Mouse (Mus musculus) heart, embryonic 12.5 days (tissue): ENCODE results near the gene Tnfsf14. TPM values are rescaled to one million over a fixed set of nuclear protein-coding genes. Genes with fewer than 3 reads are reported as not detected.
A peak's percentile ranks its signal among the peaks of the same experiment; 100 is the strongest.

ENCODE experiments used
- ATAC-seq: fragments of 200-750 bp; cut with Nextera tagmentation; 2 replicates; pipeline ENCODE4 v1.8.0; 2017; ENCODE audit warnings: moderate TSS enrichment, moderate library complexity; ENCODE audit not compliant: insufficient number of reproducible peaks, low FRiP score
- H3K27ac ChIP-seq: fragments of 300-500 bp; sonication (generic); 2 replicates; pipeline ENCODE4 v1.5.1; 2016; ENCODE audit warnings: mild to moderate bottlenecking, moderate library complexity; ENCODE audit not compliant: poor library complexity, severe bottlenecking
- H3K27me3 ChIP-seq: fragments of 300-500 bp; sonication (generic); replicated peaks from 2 replicates; pipeline ENCODE4 v1.6.1; 2016; ENCODE audit warnings: mild to moderate bottlenecking, moderate library complexity
- H3K36me3 ChIP-seq: fragments of 300-500 bp; sonication (generic); 2 replicates; pipeline ENCODE4 v1.6.1; 2016; ENCODE audit warnings: mild to moderate bottlenecking, moderate library complexity
- H3K4me1 ChIP-seq: fragments of 300-500 bp; sonication (generic); replicated peaks from 2 replicates; pipeline ENCODE4 v1.6.1; 2016; ENCODE audit warnings: mild to moderate bottlenecking
- H3K4me2 ChIP-seq: fragments of 300-500 bp; sonication (generic); 2 replicates; pipeline ENCODE4 v1.6.1; 2016; ENCODE audit warnings: mild to moderate bottlenecking, moderate library complexity
- H3K4me3 ChIP-seq: fragments of 300-500 bp; sonication (generic); 2 replicates; pipeline ENCODE4 v1.5.1; 2016; ENCODE audit warnings: mild to moderate bottlenecking
- H3K9ac ChIP-seq: fragments of 300-500 bp; sonication (generic); 2 replicates; pipeline ENCODE4 v1.6.1; 2016; ENCODE audit warnings: mild to moderate bottlenecking, moderate library complexity
- H3K9me3 ChIP-seq: fragments of 300-500 bp; sonication (generic); replicated peaks from 2 replicates; pipeline ENCODE4 v1.6.1; 2016; ENCODE audit warnings: mild to moderate bottlenecking, moderate library complexity
- WGBS: fragments of 180-500 bp; shearing (Covaris S2); methylation state at CpG from one replicate; pipeline ENCODE4 v1.1.7; 2016; 5-methylcytosine and 5-hydroxymethylcytosine counted together
- microRNA-seq: library from miRNA; unstranded; fragments of <30 nt; microRNA quantifications from one replicate; pipeline ENCODE4, GENCODE M21; 2017
- polyA plus RNA-seq: library from polyadenylated mRNA; unstranded; fragments of >200 nt; fragmentation: Nextera tagmentation; extraction: Ambion mirVana; gene quantifications from 2 replicates; pipeline ENCODE4 v1.2.1, GENCODE M21; 2016

The Tnfsf14 gene
- polyA plus RNA-seq, 1 experiment from 2014 or later, result 0.11 TPM

- H3K9ac ChIP-seq, result no peak overlapping the region
- WGBS, result 9% methylated on average over 11 of the region's 11 CpGs
- H3K36me3 ChIP-seq, result no peaks in the 10 kb centered on the region
- ATAC-seq, result peak; percentile 69
- no peaks in the 10 kb centered on the region for H3K4me1 ChIP-seq
- no peaks in the 10 kb centered on the region for H3K27me3 ChIP-seq
- no peak overlapping the region for H3K27ac ChIP-seq
- no peaks in the 10 kb centered on the region for H3K9me3 ChIP-seq
- peak overlapping the region; percentile 46 for H3K4me2 ChIP-seq
- no peak overlapping the region for H3K4me3 ChIP-seq
Observed at GRCm38 (mm10) chr17:57166800-57167791, 26.9 kb downstream of the Tnfsf14 start.

DNA sequence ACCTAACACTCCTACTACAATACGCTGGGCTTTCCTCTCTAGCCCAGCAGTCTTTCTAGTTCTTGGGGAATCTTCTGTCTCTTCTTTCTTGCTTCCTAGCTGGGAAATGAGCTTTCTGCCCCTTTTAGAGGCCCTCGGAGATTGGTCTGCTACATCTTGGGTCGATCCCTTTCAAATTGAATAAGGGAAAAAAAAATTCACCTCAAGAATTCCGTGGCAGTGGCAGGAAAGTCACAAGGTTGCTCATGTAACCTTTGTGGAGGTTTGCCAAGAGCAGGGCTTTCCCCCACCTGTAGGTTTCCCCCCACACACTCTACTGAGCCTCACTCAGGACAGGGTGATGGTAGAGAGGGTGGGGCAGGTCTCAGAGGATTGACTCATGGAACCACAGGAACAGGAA lies 40.2 kb downstream of the Tnfsf14 start:
- 74% methylated on average over 4 of the region's 4 CpGs for WGBS
- Histone ChIP-seq H3K4me1 (no peaks in the 10 kb centered on the region), H3K36me3 (no peaks in the 10 kb centered on the region), H3K27ac (no peak overlapping the region), H3K4me2 (no peak overlapping the region), H3K27me3 (peaks cover 25% of the 10 kb centered on the region), H3K9me3 (peaks cover 8% of the 10 kb centered on the region; the same call in 1 of the 2 replicates), H3K9ac (no peak overlapping the region), H3K4me3 (no peak overlapping the region)
- ATAC-seq, result no peak

GRCm38 (mm10) chr17:57153006-57153405 lies 41.0 kb downstream of the Tnfsf14 start:
- Histone ChIP-seq H3K4me1 (no peaks in the 10 kb centered on the region), H3K9me3 (peaks cover 8% of the 10 kb centered on the region; the same call in 1 of the 2 replicates), H3K27ac (no peak overlapping the region), H3K9ac (no peak overlapping the region), H3K4me2 (no peak overlapping the region), H3K27me3 (peaks cover 33% of the 10 kb centered on the region), H3K36me3 (no peaks in the 10 kb centered on the region), H3K4me3 (no peak overlapping the region)
- no peak for ATAC-seq
- WGBS, result 87% methylated on average over 6 of the region's 6 CpGs

DNA sequence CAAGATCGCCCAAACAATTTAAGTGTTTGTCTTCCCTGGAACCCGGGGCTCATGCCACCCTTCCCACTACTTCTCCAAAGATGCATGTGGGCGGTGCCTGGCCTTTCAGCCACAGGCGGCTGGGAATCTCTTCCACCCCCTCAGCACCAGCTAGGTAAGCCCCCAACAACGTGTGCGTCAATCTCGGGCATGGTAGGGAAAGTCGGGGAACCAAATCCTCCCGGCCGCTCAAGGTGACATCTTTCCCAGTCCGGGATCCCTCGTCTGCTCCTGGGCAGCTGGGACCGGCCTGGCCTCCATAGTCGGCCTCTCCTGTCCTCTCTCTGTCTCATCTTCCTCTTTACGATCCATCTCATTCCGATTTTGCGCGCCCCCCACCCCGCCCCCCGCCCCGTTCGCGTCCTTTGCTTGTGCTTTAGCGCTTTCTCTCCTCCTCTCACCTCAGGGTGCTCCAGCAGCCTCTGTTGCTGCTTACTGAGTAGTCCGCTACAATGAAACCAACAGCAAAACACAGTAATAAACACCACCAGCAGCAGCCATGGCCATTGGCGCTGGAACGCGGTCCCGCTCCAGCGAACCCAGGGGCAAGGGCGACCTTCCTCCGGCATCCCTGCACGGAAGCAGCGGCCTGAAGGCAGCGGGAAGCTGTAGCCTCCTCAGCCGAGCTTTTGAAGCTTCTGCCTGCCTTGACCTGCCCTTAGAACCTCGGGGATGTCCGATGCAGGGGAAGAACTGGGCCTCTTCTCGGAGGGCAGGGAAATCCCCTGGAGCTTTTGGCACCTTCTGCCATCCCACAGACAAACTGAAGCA lies 44.8 kb downstream of the Tnfsf14 start, which contains the start of gene Cd70:
TSS of gene Cd70 (minus strand) at position 784 of the 810 bp plus-strand sequence.
- no peak within 1 kb of the TSS for H3K9ac ChIP-seq
- H3K27ac ChIP-seq, result no peak within 1 kb of the TSS
- H3K36me3 ChIP-seq, result no peaks in the 10 kb centered on the region
- H3K4me2 ChIP-seq, result peak within 1 kb of the TSS; percentile 72
- H3K9me3 ChIP-seq, result peaks cover 8% of the 10 kb centered on the region; the same call in 1 of the 2 replicates
- peaks cover 57% of the 10 kb centered on the region for H3K27me3 ChIP-seq
- H3K4me3 ChIP-seq, result peak within 1 kb of the TSS; percentile 40
- no peaks in the 10 kb centered on the region for H3K4me1 ChIP-seq
- no peak for ATAC-seq
- WGBS, result 2% methylated on average over 39 of the region's 39 CpGs

GRCm38 (mm10) chr17:57148343-57148742 lies 45.6 kb downstream of the Tnfsf14 start:
- Histone ChIP-seq H3K36me3 (no peaks in the 10 kb centered on the region), H3K4me2 (no peak overlapping the region), H3K4me1 (no peaks in the 10 kb centered on the region), H3K9ac (no peak overlapping the region), H3K27me3 (peaks cover 57% of the 10 kb centered on the region), H3K4me3 (no peak overlapping the region), H3K9me3 (peaks cover 8% of the 10 kb centered on the region; the same call in 1 of the 2 replicates), H3K27ac (no peak overlapping the region)
- no peak for ATAC-seq
- 54% methylated on average over 4 of the region's 4 CpGs for WGBS

- no peaks in the 10 kb centered on the region for H3K9me3 ChIP-seq
- H3K36me3 ChIP-seq, result no peaks in the 10 kb centered on the region
- no peak overlapping the region for H3K27ac ChIP-seq
- 63% methylated on average over 1 of the region's 1 CpGs for WGBS
- no peak for ATAC-seq
- no peak overlapping the region for H3K4me2 ChIP-seq
- no peak overlapping the region for H3K4me3 ChIP-seq
- peaks cover 45% of the 10 kb centered on the region for H3K27me3 ChIP-seq
- H3K9ac ChIP-seq, result no peak overlapping the region
- no peaks in the 10 kb centered on the region for H3K4me1 ChIP-seq
Observed at GRCm38 (mm10) chr17:57145115-57145514, 48.9 kb downstream of the Tnfsf14 start.

- Histone ChIP-seq H3K27me3 (peaks cover 31% of the 10 kb centered on the region), H3K9me3 (no peaks in the 10 kb centered on the region), H3K36me3 (no peaks in the 10 kb centered on the region), H3K4me3 (no peak overlapping the region), H3K9ac (no peak overlapping the region), H3K4me1 (no peaks in the 10 kb centered on the region), H3K27ac (no peak overlapping the region), H3K4me2 (no peak overlapping the region)
- WGBS, result 80% methylated on average over 3 of the region's 3 CpGs
- no peak for ATAC-seq
Observed at GRCm38 (mm10) chr17:57143704-57144103, 50.3 kb downstream of the Tnfsf14 start.

DNA sequence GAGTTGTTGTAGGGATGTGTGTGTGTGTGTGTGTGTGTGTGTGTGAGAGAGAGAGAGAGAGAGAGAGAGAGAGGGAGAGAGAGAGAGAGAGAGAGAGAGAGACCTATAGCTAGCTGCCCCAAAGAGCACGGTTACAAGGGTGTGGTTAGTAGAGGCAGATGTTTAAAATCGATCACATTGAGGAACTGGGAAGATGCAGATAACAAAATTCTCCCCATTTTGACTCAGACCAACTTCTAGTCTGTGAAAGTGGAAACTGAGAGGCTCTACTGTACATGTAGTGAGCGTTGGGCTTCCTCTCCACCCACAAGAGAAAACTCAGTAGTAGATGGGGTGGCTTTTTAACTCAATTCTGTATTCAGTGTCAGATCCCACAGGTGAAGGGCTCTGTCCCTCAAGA lies 54.3 kb downstream of the Tnfsf14 start:
- Histone ChIP-seq H3K4me2 (no peak overlapping the region), H3K36me3 (no peaks in the 10 kb centered on the region), H3K9ac (no peak overlapping the region), H3K9me3 (no peaks in the 10 kb centered on the region), H3K27ac (no peak overlapping the region), H3K4me1 (no peaks in the 10 kb centered on the region), H3K4me3 (no peak overlapping the region), H3K27me3 (peaks cover 4% of the 10 kb centered on the region; the same call in 1 of the 2 replicates)
- ATAC-seq, result no peak
- 71% methylated on average over 3 of the region's 3 CpGs for WGBS

Small RNAs within 50 kb of the gene (microRNA-seq; reads per million reads assigned to microRNA genes)
- not detected for gene Mir6978

Other genes with a start within 250 kb of the Tnfsf14 start
- not detected in 2 replicates for gene Acer1, start 212.1 kb downstream of the Tnfsf14 start, polyA plus RNA-seq
- gene Clpp, start 203.9 kb downstream of the Tnfsf14 start, polyA plus RNA-seq, result 98.1 and 102 TPM in 2 replicates
- 48.5 and 52.8 TPM in 2 replicates for gene Alkbh7, start 196.8 kb downstream of the Tnfsf14 start, polyA plus RNA-seq
- 0.55 TPM in 1 of 2 replicates, not detected in the other for gene Pspn, start 194.2 kb downstream of the Tnfsf14 start, polyA plus RNA-seq
- 34.3 and 36.4 TPM in 2 replicates for gene Gtf2f1, start 182.9 kb downstream of the Tnfsf14 start, polyA plus RNA-seq
- gene Gm17949, start 182.7 kb downstream of the Tnfsf14 start, polyA plus RNA-seq, result 0.22 and 0.43 TPM in 2 replicates
- gene Khsrp, start 162.7 kb downstream of the Tnfsf14 start, polyA plus RNA-seq, result 52.4 and 58.7 TPM in 2 replicates
- gene Slc25a41, start 152.5 kb downstream of the Tnfsf14 start, polyA plus RNA-seq, result not detected in 2 replicates
- 0.27 and 0.94 TPM in 2 replicates for gene Crb3, start 135.1 kb downstream of the Tnfsf14 start, polyA plus RNA-seq
- 15.5 and 17.2 TPM in 2 replicates for gene Slc25a23, start 134.3 kb downstream of the Tnfsf14 start, polyA plus RNA-seq
- gene Dennd1c, start 115.7 kb downstream of the Tnfsf14 start, polyA plus RNA-seq, result 0.66 and 1.4 TPM in 2 replicates
- gene Tubb4a, start 106.4 kb downstream of the Tnfsf14 start, polyA plus RNA-seq, result 9.4 and 11.3 TPM in 2 replicates
- 5.3 and 7.1 TPM in 2 replicates for gene Tnfsf9, start 88.9 kb downstream of the Tnfsf14 start, polyA plus RNA-seq
- gene Cd70, start 44.4 kb downstream of the Tnfsf14 start, polyA plus RNA-seq, result not detected in 2 replicates
- 0.87 and 2.6 TPM in 2 replicates for gene C3, start 34.0 kb upstream of the Tnfsf14 start, polyA plus RNA-seq
- gene Gpr108, start 54.3 kb upstream of the Tnfsf14 start, polyA plus RNA-seq, result 24.9 and 27.4 TPM in 2 replicates
- gene Trip10, start 55.3 kb upstream of the Tnfsf14 start, polyA plus RNA-seq, result 41.6 and 45.4 TPM in 2 replicates
- 1.6 and 1.7 TPM in 2 replicates for gene Vav1, start 84.9 kb upstream of the Tnfsf14 start, polyA plus RNA-seq
- 2.4 and 3.5 TPM in 2 replicates for gene Adgre1, start 164.5 kb upstream of the Tnfsf14 start, polyA plus RNA-seq